Mouse (Mus musculus) ES-E14 (cell line): ENCODE measurements at regions not wholly inside any gene's neighbourhood (a gene's known extent, or its start where the extent isn't known, plus 50 kb on each side); places are given as distances from the start of the nearest gene placed in this dataset.

Experiments used
- HCFC1 ChIP-seq: IDR thresholded peaks from 2 replicates; pipeline ENCODE4 v1.6.1; 2012; ENCODE audit warnings: low read length, inconsistent platforms, borderline replicate concordance; ENCODE audit not compliant: insufficient read depth
- MAFK ChIP-seq: IDR thresholded peaks from 2 replicates; pipeline ENCODE4 v1.6.1; 2014; ENCODE audit warnings: mild to moderate bottlenecking, low read depth, low read length, inconsistent platforms; ENCODE audit not compliant: insufficient read depth

- no peak for TF ChIP-seq MAFK
- TF ChIP-seq HCFC1: no peak
Measured at GRCm38 (mm10) chr13:99837772-99838425, 63.0 kb downstream of the Cartpt start.
